Mouse (Mus musculus) urinary bladder, postnatal 10 days (tissue): Measurements from ENCODE around the gene Trim56.

Experiments
- DNase-seq: peaks from one replicate; pipeline ENCODE4 v3.0.0; 2022; ENCODE audit warnings: low spot score

Gene Trim56

GRCm38 (mm10) chr5:137108111-137108510 is 7.9 kb downstream of the Trim56 start:
- no peak for DNase-seq

DNA sequence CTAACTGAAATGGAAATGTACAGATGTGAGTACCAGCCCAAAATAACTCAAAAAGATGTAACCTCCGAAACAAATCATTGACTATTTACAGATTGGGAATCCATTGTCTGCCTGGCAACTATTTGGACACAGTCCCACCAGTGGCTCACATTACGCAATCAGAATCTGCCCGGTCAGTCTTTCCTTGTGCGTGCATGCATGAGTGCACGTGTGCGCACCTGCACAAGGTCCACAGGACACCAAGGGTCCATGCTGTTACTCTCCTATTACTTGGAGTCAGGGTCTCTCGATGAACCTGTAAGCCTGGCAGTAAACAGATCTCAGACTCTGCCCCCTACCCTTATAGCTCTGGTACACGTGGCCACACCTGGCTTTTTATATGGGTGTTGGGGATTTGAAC is 8.3 kb downstream of the Trim56 start:
- no peak for DNase-seq

GRCm38 (mm10) chr5:137107024-137107423 is 9.0 kb downstream of the Trim56 start:
- DNase-seq: peak; percentile 49

DNA sequence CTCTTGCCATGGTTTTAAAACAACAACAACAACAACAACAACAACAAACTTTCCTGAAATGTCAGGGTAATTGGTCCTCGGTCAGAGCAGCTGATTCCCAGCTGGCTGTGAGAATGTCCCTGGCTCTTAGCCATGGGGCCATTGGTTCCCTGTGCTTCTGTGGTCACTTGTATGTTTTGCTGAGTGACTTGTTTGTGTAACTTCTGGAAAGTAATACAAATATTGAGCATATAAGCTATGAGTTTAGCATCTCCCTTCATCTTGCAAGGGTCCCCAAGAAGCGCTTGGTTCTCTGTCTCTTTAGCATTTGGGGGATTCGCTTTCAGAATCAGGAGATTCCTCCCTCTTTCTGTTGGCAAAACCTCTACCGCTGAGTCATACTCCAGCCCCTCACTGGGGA is 9.6 kb downstream of the Trim56 start:
- DNase-seq: no peak

DNA sequence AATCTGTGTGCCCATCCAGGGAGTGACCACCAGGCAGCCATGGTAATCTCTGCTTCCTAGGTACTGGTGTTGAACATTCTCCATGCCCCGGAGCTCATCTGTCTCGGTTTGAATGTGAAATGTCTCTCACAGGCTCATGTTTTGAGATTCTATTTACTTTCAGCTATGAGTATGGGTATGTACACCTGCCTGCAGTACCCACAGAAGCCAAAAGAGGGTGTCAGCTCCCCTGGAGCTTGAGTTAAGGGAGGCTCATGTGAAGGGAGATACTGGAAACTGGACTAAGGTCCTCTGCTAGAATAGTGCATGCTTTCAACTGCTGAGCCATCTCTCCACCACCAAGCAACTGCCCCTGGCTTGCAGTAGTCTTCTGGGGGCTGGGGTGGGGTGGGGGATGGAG is 12.0 kb downstream of the Trim56 start:
- no peak for DNase-seq

GRCm38 (mm10) chr5:137102575-137103522 is 13.2 kb downstream of the Trim56 start:
- DNase-seq: no peak

- DNase-seq: no peak
These were observed 13.9 kb downstream of the Trim56 start for GRCm38 (mm10) chr5:137102078-137102477.

DNA sequence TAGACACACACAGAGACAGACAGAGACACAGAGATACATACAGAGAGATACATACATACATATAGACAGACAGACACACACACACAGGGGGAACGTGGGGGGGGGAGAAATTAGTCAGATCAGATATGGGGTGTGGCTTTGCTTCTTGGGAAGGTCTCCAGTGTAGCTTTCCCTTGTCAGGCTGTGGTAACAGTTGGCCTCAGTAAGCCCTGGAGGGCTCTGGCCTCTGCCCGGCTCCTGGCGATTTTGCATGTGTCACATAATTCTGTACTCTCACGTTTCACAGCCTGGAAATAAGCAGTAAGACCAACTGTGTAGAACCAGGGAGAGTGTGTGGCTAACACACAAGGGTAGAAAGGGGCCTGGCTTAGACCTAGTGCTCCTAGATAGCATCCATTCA is 15.3 kb downstream of the Trim56 start:
- no peak for DNase-seq

DNA sequence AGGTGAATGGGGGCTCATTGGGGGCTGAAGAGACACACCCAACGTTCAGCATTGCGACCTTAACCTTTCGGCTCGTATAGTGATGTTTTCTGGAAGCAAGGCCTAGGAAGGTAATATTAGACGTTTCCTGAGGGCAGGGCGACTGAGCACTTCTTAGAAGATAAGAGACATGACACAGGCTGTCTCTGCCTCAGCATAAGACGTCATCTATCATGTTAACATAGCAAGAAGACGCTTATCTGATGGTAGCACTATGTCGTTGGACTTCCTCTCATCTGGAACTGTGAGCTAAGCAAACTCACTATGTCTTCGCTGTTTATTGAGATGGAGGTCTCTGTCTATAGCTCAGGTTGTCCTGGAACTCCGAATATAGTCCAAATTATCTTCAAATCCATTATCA is 17.6 kb downstream of the Trim56 start:
- no peak for DNase-seq

DNA sequence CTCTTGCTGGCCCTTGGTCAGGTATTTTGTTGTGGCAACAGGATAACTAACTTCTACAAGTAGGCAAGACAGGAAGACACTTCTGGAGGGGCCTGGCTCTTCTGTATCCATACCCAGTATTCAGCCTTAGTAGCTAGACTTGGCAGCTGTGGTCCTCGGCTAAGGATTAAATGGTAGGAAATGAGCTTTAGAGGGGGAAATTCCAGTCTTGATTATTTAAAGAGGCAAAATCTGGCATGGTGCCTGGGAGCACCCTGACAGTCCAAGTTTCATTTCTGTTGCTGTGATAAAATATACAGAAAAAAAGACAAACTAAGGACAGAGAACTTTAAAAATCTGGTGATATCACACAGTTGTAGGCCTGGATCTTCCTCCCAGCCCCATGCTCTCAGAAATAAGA is 20.0 kb downstream of the Trim56 start:
- DNase-seq: no peak

- DNase-seq: no peak
These were observed 20.9 kb downstream of the Trim56 start for GRCm38 (mm10) chr5:137095135-137095534.

GRCm38 (mm10) chr5:137093720-137094119 is 22.3 kb downstream of the Trim56 start:
- no peak for DNase-seq

DNA sequence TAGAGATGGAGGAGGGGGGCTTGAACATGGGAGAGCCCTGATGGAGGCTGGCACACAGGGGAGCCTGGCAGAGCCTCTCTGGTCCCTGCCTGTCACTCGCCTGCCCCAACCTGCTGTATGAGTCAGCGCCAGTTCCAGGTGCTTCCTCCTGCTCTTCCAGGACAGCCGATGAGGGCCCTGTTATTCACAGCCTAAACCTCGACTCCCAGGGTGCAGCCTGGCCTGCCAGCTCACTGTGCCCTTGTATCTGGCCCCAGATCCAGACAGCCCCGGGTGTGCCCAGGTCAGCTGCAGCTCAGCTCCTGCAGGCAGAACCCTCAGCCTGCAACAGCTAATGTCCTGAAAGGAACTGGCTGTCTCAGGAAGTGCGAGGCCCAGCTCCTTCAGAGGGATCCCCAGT is 24.4 kb downstream of the Trim56 start:
- no peak for DNase-seq

DNA sequence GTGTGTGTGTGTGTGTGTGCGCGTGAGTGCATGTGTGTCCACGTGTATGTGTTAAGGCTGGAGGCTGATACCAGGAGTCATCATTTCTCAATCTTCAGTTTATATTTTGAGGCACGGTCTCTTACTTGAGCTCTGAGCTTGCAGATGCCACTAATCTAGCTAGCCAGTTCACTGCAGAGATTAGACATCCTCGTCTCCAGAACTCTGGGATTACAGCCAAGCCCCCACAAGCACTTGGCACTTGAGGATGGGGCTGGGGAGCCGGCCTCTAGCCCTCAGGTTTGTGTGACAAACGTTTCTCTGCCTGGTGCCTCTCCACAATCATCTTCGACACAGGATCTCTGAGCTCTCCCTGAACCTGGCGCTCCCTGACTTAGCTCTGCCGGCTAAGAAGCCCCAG is 25.1 kb downstream of the Trim56 start:
- no peak for DNase-seq

DNA sequence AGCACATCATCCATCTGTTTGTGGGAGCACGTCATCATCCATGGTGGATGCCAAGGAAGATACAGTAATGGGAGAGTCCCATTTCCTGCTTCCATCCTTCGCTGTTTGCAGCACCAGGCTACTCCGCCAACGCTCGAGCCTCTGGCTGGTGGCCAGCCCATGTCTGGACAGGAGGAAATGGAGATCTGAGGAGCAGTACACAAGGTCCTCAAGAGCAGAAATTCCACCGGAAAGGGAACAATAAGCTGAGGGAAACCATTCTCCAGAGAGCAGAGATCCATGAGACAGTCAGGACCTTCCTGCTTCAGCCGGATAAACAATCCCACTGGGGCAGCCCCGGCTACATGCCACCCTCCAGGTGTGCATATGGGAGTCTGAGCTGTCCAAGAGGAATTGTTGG is 28.6 kb downstream of the Trim56 start:
- no peak for DNase-seq

DNA sequence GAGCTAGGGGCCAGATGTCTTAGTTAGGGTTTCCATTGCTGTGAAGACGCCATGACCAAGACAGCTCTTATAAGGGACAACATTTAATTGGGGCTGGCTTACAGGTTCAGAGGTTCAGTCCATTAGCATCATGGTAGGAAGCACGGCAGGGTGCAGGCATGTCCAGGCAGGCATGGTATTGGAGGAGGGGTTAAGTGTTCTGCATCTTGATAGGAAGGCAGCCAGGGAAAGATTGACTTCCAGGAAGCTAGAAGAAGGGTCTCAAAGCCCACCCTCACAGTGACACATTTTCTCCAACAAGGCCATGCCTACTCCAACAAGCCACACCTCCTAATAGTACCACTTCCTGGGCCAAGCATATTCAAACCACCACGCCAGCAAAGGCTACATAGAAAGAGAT is 30.3 kb downstream of the Trim56 start:
- DNase-seq: no peak

- no peak for DNase-seq
These were observed 31.0 kb downstream of the Trim56 start for GRCm38 (mm10) chr5:137085021-137085420.

DNA sequence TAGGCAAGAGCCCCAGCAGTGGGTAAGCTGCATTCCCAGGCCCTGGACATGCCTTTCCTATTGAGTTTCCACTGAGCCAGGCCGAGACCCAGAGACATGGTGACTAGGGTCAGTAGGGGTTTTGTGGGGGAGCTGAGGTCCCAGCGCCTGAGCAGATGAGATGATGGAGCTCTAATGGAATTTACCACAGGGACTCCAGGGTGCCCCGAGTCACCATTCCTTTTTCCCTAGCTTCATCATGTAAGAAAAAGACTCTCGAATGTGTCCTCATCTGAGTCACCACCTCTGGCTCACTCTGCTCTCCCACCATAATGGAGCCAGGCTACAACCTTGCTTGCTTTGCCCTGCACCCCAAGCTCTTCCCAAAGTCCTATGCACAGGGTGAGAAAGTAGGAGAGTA is 33.0 kb downstream of the Trim56 start:
- DNase-seq: no peak

DNA sequence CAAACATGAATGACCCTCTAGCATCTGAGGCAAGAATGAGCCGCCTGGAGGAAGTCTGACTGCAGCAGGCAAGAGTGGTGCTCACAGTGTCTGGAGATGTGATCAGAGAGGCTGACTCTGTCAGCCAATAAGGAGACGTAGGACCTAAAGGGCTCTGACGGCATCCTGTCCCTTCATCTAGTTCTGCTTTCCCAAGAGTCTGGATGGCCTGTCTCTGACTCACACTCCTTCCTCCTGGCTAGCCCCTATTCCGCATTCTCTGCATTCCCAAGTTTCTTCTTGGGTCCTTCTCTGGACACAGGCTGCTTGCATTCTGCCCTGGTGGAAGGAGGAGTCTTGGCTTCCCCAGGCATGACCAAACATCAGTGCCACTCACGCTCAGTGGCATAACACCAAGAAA is 36.2 kb downstream of the Trim56 start:
- DNase-seq: no peak

DNA sequence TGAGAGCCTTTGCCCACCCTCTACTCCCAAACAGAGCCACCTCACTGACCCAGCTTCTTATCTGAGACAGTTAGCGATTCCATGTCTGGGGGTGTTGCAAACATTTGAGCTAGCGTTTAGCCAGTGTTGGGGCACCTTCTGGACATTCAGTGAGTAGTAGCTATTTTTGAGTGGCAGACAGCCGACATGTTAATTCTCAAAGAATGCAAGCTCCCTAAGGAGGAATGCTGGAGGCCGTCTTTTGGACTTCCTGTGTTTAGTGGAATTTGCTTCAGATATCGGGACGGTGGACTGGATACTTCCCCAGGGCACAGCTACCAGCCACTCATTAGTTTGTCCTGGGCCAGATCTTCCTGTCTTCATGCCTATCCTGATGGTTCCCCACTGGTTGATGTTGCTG is 37.4 kb downstream of the Trim56 start:
- DNase-seq: no peak

GRCm38 (mm10) chr5:137078041-137078440 is 38.0 kb downstream of the Trim56 start:
- no peak for DNase-seq

- DNase-seq: no peak
These were observed 38.8 kb downstream of the Trim56 start for GRCm38 (mm10) chr5:137077187-137077586.

GRCm38 (mm10) chr5:137076191-137076930 is 39.6 kb downstream of the Trim56 start:
- DNase-seq: no peak
